Mouse (Mus musculus) NIH3T3 (cell line): Measurements from ENCODE around the gene Lair1.

Experiments
- DNase-seq: peaks from one replicate; pipeline ENCODE4 v3.0.0-alpha.2; 2012; ENCODE audit warnings: low read depth

Gene Lair1

DNA sequence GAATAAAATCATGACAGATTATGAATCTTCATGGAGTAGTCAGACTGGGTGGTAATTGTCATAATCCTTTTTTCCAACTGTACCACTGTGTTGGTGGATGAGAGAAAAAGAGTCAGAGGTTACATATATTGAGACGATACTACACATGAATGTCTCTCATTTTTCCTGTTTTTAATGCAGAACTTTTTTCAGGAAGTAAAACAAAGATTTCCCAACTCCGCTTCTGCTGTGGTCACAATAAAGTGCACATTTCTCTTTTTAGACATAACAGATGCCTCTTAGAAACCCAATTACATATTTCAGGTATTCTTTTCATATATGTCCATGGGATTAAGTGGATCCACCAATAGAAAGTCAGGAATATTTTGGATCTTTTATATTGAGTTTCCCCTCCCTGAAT, 101.0 kb downstream of the Lair1 start:
- DNase-seq = no peak

DNA sequence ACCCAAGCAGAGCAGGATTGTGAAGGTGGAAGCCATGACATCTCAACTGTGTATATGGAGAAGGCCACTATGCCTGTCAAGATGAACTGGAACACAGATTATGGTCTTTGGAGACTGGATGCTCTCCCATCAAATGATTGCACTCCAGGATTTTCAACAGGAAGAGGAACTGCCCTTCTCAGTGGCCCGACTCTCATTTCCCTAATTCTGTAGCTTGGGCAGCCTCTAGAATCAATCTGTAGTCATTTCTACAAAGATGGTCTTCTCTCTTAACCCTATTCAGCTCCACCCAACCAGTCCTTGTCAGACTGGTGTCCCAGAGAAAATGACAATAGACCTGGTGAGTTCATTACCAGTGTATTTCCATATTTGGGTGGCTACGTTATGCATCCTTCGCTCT, 105.6 kb downstream of the Lair1 start:
- no peak for DNase-seq
